Mouse (Mus musculus): ENCODE results near the gene Capn9. TPM values are rescaled to one million over a fixed set of nuclear protein-coding genes. Genes with fewer than 3 reads are reported as not detected.

Capn9 gene
- polyA plus RNA-seq, 1 experiment from 2014 or later, result 0.08 TPM

- H3K4me1 ChIP-seq (ENCODE audit: control insufficient read depth, low read depth, low read length), result peaks cover 4% of the 10 kb centered on the region
- no peak overlapping the region for H3K4me2 ChIP-seq (ENCODE audit: low read depth, low read length)
- WGBS (ENCODE audit: insufficient replicate concordance), result 42% methylated on average over 3 of the region's 3 CpGs
- no peaks in the 10 kb centered on the region for H3K36me3 ChIP-seq (ENCODE audit: control insufficient read depth, insufficient read depth)
- H3K27me3 ChIP-seq (ENCODE audit: control insufficient read depth, insufficient read depth, low read depth, low read length), result no peaks in the 10 kb centered on the region
- peak overlapping the region; percentile 33; the same call in 1 of the 2 replicates for H3K27ac ChIP-seq (ENCODE audit: low read length)
- ATAC-seq (ENCODE audit: low read depth), result peak; percentile 70
- H3K4me3 ChIP-seq (ENCODE audit: low read depth, low read length), result no peak overlapping the region
- H3K9ac ChIP-seq (ENCODE audit: low read depth, low read length), result no peak overlapping the region
- H3K9me3 ChIP-seq (replicated peaks; ENCODE audit: control insufficient read depth, low read length), result no peaks in the 10 kb centered on the region
Observed at GRCm38 (mm10) chr8:124585718-124586425, 10.0 kb downstream of the Capn9 start.

GRCm38 (mm10) chr8:124586556-124586955 is 10.6 kb downstream of the Capn9 start:
- Histone ChIP-seq H3K9me3 (replicated peaks; ENCODE audit: control insufficient read depth, low read length) (no peaks in the 10 kb centered on the region), H3K27me3 (ENCODE audit: control insufficient read depth, insufficient read depth, low read depth, low read length) (no peaks in the 10 kb centered on the region), H3K27ac (ENCODE audit: low read length) (peak overlapping the region; percentile 33; the same call in 1 of the 2 replicates), H3K36me3 (ENCODE audit: control insufficient read depth, insufficient read depth) (no peaks in the 10 kb centered on the region), H3K9ac (ENCODE audit: low read depth, low read length) (no peak overlapping the region), H3K4me1 (ENCODE audit: control insufficient read depth, low read depth, low read length) (peaks cover 4% of the 10 kb centered on the region), H3K4me3 (ENCODE audit: low read depth, low read length) (no peak overlapping the region), H3K4me2 (ENCODE audit: low read depth, low read length) (no peak overlapping the region)
- ATAC-seq (ENCODE audit: low read depth), result no peak
- WGBS (ENCODE audit: insufficient replicate concordance), result 53% methylated on average over 2 of the region's 2 CpGs

- Histone ChIP-seq H3K27me3 (ENCODE audit: control insufficient read depth, insufficient read depth, low read depth, low read length) (no peaks in the 10 kb centered on the region), H3K4me3 (ENCODE audit: low read depth, low read length) (no peak overlapping the region), H3K9ac (ENCODE audit: low read depth, low read length) (no peak overlapping the region), H3K4me2 (ENCODE audit: low read depth, low read length) (no peak overlapping the region), H3K27ac (ENCODE audit: low read length) (no peak overlapping the region), H3K9me3 (replicated peaks; ENCODE audit: control insufficient read depth, low read length) (no peaks in the 10 kb centered on the region), H3K4me1 (ENCODE audit: control insufficient read depth, low read depth, low read length) (peaks cover 4% of the 10 kb centered on the region), H3K36me3 (ENCODE audit: control insufficient read depth, insufficient read depth) (no peaks in the 10 kb centered on the region)
- 48% methylated on average over 4 of the region's 4 CpGs for WGBS (ENCODE audit: insufficient replicate concordance)
- ATAC-seq (ENCODE audit: low read depth), result peak; percentile 51; the same call in 1 of the 2 replicates
Observed at GRCm38 (mm10) chr8:124589393-124589792, 13.5 kb downstream of the Capn9 start.

GRCm38 (mm10) chr8:124604066-124604465 is 28.2 kb downstream of the Capn9 start:
- H3K4me3 ChIP-seq (ENCODE audit: low read depth, low read length), result no peak overlapping the region
- no peak overlapping the region for H3K9ac ChIP-seq (ENCODE audit: low read depth, low read length)
- no peaks in the 10 kb centered on the region for H3K27me3 ChIP-seq (ENCODE audit: control insufficient read depth, insufficient read depth, low read depth, low read length)
- no peak overlapping the region for H3K27ac ChIP-seq (ENCODE audit: low read length)
- ATAC-seq (ENCODE audit: low read depth), result no peak
- H3K36me3 ChIP-seq (ENCODE audit: control insufficient read depth, insufficient read depth), result no peaks in the 10 kb centered on the region
- 52% methylated on average over 5 of the region's 5 CpGs for WGBS (ENCODE audit: insufficient replicate concordance)
- H3K4me1 ChIP-seq (ENCODE audit: control insufficient read depth, low read depth, low read length), result no peaks in the 10 kb centered on the region
- no peaks in the 10 kb centered on the region for H3K9me3 ChIP-seq (replicated peaks; ENCODE audit: control insufficient read depth, low read length)
- H3K4me2 ChIP-seq (ENCODE audit: low read depth, low read length), result no peak overlapping the region

- Histone ChIP-seq H3K9ac (ENCODE audit: low read depth, low read length) (no peak overlapping the region), H3K4me3 (ENCODE audit: low read depth, low read length) (no peak overlapping the region), H3K27me3 (ENCODE audit: control insufficient read depth, insufficient read depth, low read depth, low read length) (no peaks in the 10 kb centered on the region), H3K4me1 (ENCODE audit: control insufficient read depth, low read depth, low read length) (no peaks in the 10 kb centered on the region), H3K27ac (ENCODE audit: low read length) (no peak overlapping the region), H3K36me3 (ENCODE audit: control insufficient read depth, insufficient read depth) (no peaks in the 10 kb centered on the region), H3K4me2 (ENCODE audit: low read depth, low read length) (no peak overlapping the region), H3K9me3 (replicated peaks; ENCODE audit: control insufficient read depth, low read length) (no peaks in the 10 kb centered on the region)
- no peak for ATAC-seq (ENCODE audit: low read depth)
- WGBS (ENCODE audit: insufficient replicate concordance), result 56% methylated on average over 13 of the region's 13 CpGs
Observed at GRCm38 (mm10) chr8:124608239-124608971, 32.5 kb downstream of the Capn9 start.

GRCm38 (mm10) chr8:124608972-124609353 is 33.1 kb downstream of the Capn9 start:
- no peaks in the 10 kb centered on the region for H3K36me3 ChIP-seq (ENCODE audit: control insufficient read depth, insufficient read depth)
- no peak overlapping the region for H3K4me2 ChIP-seq (ENCODE audit: low read depth, low read length)
- H3K9me3 ChIP-seq (replicated peaks; ENCODE audit: control insufficient read depth, low read length), result no peaks in the 10 kb centered on the region
- 53% methylated on average over 9 of the region's 9 CpGs for WGBS (ENCODE audit: insufficient replicate concordance)
- no peaks in the 10 kb centered on the region for H3K4me1 ChIP-seq (ENCODE audit: control insufficient read depth, low read depth, low read length)
- no peak overlapping the region for H3K9ac ChIP-seq (ENCODE audit: low read depth, low read length)
- H3K27me3 ChIP-seq (ENCODE audit: control insufficient read depth, insufficient read depth, low read depth, low read length), result no peaks in the 10 kb centered on the region
- no peak for ATAC-seq (ENCODE audit: low read depth)
- H3K4me3 ChIP-seq (ENCODE audit: low read depth, low read length), result no peak overlapping the region
- H3K27ac ChIP-seq (ENCODE audit: low read length), result no peak overlapping the region

GRCm38 (mm10) chr8:124614325-124614724 is 38.4 kb downstream of the Capn9 start:
- no peak for ATAC-seq (ENCODE audit: low read depth)
- Histone ChIP-seq H3K9ac (ENCODE audit: low read depth, low read length) (no peak overlapping the region), H3K9me3 (replicated peaks; ENCODE audit: control insufficient read depth, low read length) (no peaks in the 10 kb centered on the region), H3K27ac (ENCODE audit: low read length) (no peak overlapping the region), H3K4me2 (ENCODE audit: low read depth, low read length) (no peak overlapping the region), H3K27me3 (ENCODE audit: control insufficient read depth, insufficient read depth, low read depth, low read length) (no peaks in the 10 kb centered on the region; the same call in 1 of the 2 replicates), H3K4me3 (ENCODE audit: low read depth, low read length) (no peak overlapping the region), H3K36me3 (ENCODE audit: control insufficient read depth, insufficient read depth) (no peaks in the 10 kb centered on the region), H3K4me1 (ENCODE audit: control insufficient read depth, low read depth, low read length) (no peaks in the 10 kb centered on the region)
- 73% methylated on average over 5 of the region's 6 CpGs for WGBS (ENCODE audit: insufficient replicate concordance)

GRCm38 (mm10) chr8:124617266-124617869 is 41.5 kb downstream of the Capn9 start:
- peak overlapping the region; percentile 26; the same call in 1 of the 2 replicates for H3K4me3 ChIP-seq (ENCODE audit: low read depth, low read length)
- H3K4me1 ChIP-seq (ENCODE audit: control insufficient read depth, low read depth, low read length), result no peaks in the 10 kb centered on the region
- H3K9ac ChIP-seq (ENCODE audit: low read depth, low read length), result no peak overlapping the region
- no peak for ATAC-seq (ENCODE audit: low read depth)
- WGBS (ENCODE audit: insufficient replicate concordance), result 9% methylated on average over 17 of the region's 17 CpGs
- peak overlapping the region; percentile 43 for H3K4me2 ChIP-seq (ENCODE audit: low read depth, low read length)
- no peak overlapping the region for H3K27ac ChIP-seq (ENCODE audit: low read length)
- no peaks in the 10 kb centered on the region for H3K36me3 ChIP-seq (ENCODE audit: control insufficient read depth, insufficient read depth)
- no peaks in the 10 kb centered on the region; the same call in 1 of the 2 replicates for H3K27me3 ChIP-seq (ENCODE audit: control insufficient read depth, insufficient read depth, low read depth, low read length)
- H3K9me3 ChIP-seq (replicated peaks; ENCODE audit: control insufficient read depth, low read length), result no peaks in the 10 kb centered on the region

- no peak overlapping the region for H3K27ac ChIP-seq (ENCODE audit: low read length)
- H3K36me3 ChIP-seq (ENCODE audit: control insufficient read depth, insufficient read depth), result no peaks in the 10 kb centered on the region
- H3K27me3 ChIP-seq (ENCODE audit: control insufficient read depth, insufficient read depth, low read depth, low read length), result no peaks in the 10 kb centered on the region; the same call in 1 of the 2 replicates
- no peak overlapping the region for H3K4me3 ChIP-seq (ENCODE audit: low read depth, low read length)
- no peaks in the 10 kb centered on the region for H3K4me1 ChIP-seq (ENCODE audit: control insufficient read depth, low read depth, low read length)
- no peaks in the 10 kb centered on the region for H3K9me3 ChIP-seq (replicated peaks; ENCODE audit: control insufficient read depth, low read length)
- H3K4me2 ChIP-seq (ENCODE audit: low read depth, low read length), result no peak overlapping the region
- ATAC-seq (ENCODE audit: low read depth), result no peak
- H3K9ac ChIP-seq (ENCODE audit: low read depth, low read length), result no peak overlapping the region
- 45% methylated on average over 9 of the region's 9 CpGs for WGBS (ENCODE audit: insufficient replicate concordance)
Observed at GRCm38 (mm10) chr8:124618252-124618651, 42.3 kb downstream of the Capn9 start.

All from liver, embryonic 16.5 days (tissue).